Mouse (Mus musculus) adrenal gland, postnatal 4 days (tissue): ENCODE measurements around the gene Fstl5. TPM values are rescaled to one million over a fixed set of nuclear protein-coding genes. Genes with fewer than 3 reads are reported as not detected.

Experiments
- DNase-seq, 2 experiments: peaks; one replicate each; pipeline ENCODE4 v3.0.0; 2021 to 2022; ENCODE audit warnings: low spot score in 2 of 2, mixed read lengths in 2 of 2
- long read RNA-seq, 2 experiments: library from polyadenylated mRNA; stranded (forward); transcript quantifications; one replicate each; pipeline ENCODE4 v2.0.0; 2021
- total RNA-seq, 2 experiments: library from RNA; stranded (reverse); gene quantifications; 2 replicates each; pipeline ENCODE4 v1.2.3; 2021

Fstl5 gene
- 10 to 100 TPM; 10.7 to 11.0 TPM for total RNA-seq
- long read RNA-seq, experiment 1, full-length matches to known transcripts: 2 of 4 reads
- long read RNA-seq, experiment 1, partial matches to known transcripts: 0 of 4 reads
- long read RNA-seq, experiment 1, other reads (novel, unspliced or antisense): 2 of 4 reads
- long read RNA-seq, experiment 2, full-length matches to known transcripts: 6 of 10 reads
- long read RNA-seq, experiment 2, partial matches to known transcripts: 2 of 10 reads
- long read RNA-seq, experiment 2, other reads (novel, unspliced or antisense): 2 of 10 reads

DNA sequence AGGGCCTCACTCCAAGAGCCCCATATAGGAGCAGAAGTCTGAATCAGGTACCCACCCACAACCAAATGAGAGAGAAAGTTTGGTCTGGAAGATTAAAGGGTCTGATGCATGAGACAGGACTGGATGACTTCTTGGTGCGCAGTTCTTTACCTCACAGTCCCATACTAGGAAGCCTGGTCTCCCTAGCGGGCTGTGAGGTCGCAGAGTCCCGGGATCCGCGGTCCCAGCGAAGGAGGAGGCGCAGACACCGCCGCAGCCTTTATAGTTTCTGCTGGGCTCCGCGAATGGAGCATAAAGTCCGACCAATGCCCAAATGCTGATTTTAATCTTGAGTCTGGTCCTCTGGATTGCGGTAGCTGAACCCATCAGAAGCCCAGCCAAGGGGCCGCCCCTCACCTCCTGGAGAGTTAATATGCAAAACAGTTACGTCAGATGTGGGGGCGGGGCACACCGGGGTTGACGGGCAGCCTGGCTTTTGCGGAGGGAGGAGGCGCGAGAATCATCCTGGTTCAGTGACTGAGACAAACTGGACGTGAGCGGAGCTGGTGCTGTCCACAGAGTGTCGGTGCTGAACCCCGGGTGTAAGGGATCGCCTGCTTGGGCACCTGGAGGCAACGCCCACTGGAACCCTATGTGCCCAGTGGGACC lies at the start of gene Fstl5:
TSS of gene Fstl5 (plus strand) at position 211 of the 648 bp plus-strand sequence.
- DNase-seq: peak; percentile 20 to 28

DNA sequence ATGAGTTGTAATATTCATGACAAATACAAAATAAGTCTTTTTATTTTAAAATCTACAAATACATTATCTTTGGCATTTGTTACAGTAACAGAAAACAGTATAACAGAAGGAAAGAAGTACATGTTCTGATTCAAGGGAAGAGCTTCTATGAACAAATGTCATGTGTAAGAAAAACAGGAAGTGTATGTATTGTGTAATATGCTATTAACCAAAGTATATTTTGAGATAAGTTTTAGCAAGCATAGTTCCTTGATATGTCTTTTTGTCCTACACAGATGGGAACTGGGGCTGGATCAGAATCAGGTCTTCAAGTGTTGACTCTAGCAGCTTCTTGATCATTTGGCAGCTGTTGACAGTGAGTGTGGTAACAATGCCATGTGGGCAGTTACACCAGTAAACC lies 48.5 kb upstream of the Fstl5 start:
- no peak for DNase-seq

DNA sequence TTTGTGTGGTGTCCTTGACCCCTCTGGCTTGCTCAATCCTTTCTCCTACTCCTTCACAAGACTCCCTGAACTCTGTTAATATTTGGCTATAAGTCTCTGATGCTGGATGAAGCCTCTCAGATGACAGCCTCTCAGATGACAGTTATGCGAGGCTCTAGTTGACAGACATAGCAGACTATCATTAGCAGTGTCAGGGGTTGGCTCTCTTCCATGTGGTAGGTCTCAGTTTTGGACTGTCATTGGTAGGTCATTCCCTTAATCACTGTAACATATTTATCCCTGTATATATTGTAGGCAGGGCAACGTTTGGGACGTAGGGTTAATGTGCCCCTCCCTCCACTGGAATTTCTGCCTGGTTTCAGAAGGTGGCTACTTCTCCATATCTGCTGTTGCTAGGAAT lies 22.9 kb upstream of the Fstl5 start:
- no peak for DNase-seq

DNA sequence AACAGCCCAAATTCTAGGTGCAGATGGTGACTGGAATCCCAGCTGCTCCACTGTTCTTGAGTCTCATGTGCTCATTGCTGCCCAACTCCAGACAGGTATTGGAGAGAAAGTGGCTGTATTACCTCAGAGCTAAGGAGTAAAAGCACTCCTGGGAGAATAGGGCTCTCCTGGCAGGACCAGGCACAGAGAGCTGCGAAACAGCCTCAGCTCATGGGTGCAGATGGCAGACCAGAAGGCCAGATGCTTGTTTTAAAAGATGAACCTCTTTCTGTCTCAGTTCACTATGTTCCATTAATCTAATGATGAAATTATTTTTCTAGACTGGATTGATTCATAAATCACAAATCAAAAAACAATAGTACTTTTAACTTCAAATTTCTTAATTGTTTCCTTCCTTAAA lies 12.1 kb upstream of the Fstl5 start:
- DNase-seq: no peak

DNA sequence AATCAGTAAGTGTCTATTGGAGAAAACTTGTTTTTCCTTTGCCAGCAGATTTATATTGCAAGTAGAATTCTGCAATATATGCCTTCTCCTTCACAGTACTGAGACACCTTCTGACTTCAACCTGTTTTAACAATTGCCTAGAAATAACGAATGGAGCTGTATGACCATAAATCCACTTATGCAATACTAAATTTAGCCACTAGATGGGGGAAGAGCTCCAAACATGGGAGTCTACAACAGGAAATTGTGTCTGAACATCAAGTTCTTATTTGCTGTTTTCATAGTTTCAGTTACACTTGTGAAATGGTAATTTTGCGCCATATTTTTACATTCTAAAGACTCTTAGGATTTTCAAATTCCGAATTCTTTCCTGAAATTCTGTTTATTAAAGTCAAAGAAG lies 6.2 kb upstream of the Fstl5 start:
- DNase-seq: no peak

DNA sequence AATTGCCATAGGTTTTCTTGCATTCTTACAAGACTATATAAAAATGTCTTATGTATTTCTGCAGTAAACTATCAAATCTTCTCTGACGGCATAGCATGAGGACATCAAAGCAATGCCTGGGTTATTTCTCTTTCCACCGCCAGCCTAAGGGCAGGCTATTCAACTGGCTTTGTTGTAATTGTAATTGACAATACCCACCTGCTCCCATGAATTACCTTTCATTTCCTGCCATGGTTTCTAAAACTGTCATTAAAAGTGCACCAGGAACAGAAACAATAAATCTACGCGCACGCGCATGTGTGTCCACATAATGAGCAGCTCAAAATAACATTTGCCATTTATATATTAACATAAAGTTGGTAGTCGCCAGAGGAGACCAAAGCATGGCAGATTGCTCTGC lies 1.2 kb upstream of the Fstl5 start:
- DNase-seq: no peak

DNA sequence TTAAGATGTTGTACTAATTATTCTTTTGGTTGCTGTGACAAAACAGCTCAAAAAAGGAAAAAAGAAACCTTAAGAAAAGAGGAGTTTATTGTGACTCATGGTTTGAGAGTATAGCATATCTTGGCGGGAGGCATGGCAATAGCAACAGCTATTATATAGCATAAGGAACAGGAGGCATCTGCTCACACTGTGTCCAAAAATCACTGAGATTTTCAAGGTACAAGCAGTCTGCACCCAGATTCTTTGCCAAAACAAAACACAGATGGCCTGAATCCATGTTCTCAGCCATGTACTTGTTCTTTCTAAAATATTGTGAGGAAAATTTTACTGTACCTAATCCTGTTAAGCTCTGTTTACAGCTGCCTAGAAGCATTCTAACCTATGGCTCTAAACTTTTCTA lies 66.4 kb downstream of the Fstl5 start:
- no peak for DNase-seq

DNA sequence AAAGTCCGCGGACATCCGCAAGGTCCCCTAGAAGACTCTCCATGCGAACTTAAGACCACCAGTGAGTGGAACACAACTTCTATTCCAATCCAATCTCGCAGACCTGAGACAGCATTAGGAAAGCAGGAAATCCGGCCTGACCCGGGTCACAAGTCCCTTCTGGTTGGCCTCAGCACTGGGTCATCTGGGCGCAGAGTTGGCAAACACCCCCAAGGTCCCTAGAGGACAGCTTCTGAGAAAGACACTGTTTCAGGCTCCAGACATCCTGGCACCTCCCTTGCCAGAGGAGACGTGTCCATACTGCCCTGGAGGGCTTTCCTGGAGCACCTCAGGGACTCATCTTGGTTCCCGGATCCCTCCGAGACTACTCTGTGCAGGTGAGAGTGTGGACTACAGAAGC lies 73.8 kb downstream of the Fstl5 start:
- no peak for DNase-seq

DNA sequence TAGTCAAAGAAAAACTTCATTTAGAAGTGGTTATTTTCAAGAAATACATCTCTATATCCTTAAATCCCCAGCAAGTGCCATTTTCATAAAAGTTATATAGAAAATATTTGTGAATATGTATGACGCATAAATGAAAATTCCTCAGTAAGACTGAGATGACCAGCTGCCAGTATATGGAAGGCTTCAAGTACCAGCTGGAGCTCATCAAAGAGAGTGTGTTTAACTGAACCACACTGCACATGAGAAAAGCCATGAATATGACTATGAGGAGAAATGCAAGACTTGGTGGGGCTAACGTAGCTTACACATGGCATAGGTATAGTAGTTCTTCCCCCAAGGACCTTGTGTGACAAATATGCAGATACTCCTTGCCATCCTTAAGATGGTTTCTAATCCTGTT lies 164.8 kb downstream of the Fstl5 start:
- no peak for DNase-seq

DNA sequence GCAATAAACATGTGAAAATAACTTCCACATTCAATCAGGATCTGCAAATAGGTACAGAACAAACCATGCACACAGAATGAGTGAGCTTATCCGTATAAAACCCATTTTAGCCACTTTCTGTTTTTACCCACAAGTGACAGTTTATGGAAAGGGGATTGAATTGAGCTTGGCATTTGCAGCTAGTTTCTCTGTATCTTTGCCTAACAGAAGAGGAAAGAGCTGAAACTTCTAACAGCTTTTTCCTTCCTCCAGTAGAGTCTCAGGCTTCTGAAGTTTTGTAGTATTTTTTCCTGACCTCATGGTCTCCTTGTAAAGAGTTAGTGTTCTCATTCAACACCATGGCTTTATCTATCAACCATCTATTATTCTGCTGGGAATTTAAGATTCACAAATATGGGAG lies 177.3 kb downstream of the Fstl5 start:
- DNase-seq: no peak

DNA sequence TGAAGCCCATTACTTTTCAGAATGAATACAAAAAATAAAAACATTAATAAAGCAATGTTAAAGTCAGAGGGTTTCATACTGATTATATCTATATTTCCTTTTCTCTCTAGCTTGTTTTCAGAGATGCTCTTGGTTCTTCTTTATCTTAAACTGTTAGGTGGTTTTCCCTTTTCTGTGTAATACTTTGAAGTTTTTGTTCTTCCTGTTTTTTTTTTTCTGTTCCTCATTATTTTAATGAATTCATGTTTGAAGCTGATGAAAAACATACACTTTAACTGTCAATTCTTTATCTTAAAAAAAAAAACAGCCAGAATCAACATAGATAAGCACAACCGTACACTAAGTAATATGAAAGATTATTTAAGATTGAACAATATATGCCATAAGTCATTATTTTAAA lies 218.9 kb downstream of the Fstl5 start:
- no peak for DNase-seq

DNA sequence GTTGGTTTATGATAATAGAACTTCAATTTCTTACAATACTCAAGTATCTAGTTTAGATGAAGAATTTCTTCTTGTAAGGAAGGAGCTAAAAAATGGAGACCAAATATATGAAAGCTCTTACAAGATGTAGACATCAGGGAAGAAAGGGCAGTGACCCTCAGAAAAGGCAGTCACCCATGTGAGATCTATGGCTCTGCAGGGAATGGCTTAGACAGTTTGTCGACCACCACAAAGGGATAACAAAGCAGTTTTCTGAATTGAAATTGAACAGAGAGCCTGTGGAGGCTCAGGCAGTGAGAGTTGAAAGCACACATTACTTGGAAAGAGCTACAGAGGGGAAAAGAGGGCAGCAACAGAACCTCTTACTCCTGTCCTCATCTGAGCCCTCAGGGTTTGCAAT lies 220.3 kb downstream of the Fstl5 start:
- DNase-seq: no peak

DNA sequence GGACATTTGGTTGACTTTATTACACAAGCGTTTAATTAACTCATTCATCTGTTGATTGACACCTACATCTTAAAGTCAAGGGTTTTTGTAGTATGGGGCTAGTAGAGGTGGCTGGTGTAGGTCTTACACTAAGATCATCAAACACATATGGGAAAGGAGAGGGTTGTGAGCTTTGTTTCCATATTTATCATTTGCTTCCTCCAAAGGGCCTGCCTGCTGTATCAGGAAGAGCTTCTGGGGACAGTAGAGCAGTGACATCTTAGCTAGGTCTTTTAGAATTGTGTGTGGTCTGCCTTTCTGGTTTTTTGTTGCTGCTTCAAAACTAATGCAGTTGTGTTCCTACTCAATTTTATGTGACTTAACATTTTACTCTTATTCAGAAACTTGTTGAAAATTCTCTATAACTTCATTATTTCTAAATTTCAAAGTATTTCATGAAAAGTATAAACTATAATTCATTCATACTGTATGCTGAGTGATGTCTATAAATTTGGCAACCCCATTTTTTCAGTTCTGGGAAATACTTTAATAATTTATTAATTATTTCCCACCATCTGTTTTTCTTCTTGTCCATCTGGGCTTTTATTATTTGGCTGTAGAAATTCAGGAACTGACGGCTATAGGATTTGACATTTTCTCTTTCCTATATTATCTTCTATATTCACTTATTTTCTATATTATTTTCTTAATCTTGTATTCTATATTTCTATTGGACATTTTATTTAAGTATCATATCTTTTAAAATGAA lies 227.1 kb downstream of the Fstl5 start:
- DNase-seq: no peak

DNA sequence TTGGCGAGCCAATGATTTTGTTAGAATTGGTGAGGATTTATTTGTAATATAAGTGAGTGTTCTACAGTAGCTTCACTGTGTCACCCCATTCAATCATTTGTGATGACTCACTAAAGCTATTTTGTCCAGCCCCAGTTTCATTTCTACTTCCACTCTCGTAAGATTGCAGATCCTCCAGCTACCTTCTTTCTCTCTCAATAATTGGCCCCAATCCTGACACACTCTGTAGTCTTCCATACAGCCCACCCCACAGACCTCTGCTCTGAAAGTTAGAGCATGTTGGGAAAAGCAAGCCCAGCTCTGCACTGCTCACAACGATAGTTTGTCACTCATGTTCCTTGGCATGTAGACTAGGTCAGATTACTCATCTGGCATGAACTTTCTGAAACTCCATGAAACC lies 242.9 kb downstream of the Fstl5 start:
- no peak for DNase-seq

DNA sequence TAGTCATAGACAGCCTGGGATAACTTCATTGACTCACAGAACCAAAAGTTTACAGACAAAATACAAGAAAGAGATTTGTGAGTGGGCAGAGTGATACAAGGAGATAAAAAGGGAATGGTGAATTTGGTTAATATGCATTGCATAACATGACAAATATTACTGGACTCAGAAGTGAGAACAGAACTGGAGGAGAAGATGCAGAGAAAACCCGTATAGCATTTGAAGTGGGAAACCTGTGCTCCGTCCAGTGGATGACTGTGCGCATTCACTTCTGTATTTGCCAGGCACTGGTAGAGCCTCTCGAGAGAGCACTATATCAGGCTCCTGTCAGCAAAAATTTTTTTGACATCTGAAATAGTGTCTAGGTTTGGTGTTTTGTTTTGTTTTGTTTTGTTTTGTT lies 245.5 kb downstream of the Fstl5 start:
- DNase-seq: no peak

DNA sequence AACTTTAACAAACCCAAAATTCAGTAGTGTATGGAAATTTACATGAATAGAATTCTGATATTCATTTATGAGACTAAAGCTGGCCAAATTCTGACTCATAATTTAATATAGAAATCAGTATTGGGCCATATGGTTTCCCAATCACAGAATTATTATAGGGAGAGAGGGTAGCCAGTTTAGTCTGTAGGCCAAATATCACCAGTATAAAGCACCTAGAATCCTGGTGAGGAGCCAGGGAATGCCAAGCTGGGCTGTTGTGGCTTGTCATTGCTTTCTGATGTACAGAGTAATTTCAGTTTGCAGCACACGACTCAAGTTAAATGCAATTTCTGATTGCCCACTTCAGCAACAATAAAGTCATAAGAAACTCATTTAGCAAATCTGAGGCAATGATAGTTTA lies 248.4 kb downstream of the Fstl5 start:
- no peak for DNase-seq

DNA sequence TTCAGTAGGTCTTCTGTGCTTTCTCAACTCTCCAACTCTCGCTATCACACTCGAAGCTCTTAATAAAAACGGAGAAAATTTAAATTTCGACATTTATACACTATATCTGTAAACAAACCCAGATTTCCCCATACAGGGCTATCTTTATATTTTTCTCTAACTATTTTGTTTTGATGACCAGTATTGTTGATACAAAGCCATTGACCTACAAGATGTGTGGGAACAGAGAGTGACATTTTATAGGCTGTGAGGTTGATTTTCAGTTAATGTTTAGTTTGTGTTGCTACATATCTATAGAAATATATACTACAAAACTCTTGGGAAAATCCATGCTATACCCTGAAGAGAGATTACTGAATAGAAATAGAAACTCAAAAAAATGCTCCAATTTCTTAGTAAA lies 262.9 kb downstream of the Fstl5 start:
- DNase-seq: no peak

DNA sequence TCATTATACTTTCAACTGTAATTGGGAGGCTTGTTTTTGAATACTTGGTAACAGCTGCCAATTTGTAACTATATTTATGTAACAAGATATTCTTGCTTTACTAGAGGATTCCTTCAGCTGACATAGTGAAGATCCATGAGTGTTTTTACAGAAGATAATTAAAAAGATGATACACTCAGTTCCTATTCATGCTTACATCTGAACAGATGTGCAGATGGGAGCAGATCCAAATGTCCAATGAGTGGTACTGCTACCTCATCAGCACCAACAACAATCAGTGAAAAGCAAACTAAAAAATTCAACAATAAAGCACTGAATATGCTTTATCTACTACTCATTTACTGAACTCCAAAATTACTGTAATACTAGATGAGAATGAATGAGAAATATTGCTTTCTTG lies 292.9 kb downstream of the Fstl5 start:
- DNase-seq: no peak

DNA sequence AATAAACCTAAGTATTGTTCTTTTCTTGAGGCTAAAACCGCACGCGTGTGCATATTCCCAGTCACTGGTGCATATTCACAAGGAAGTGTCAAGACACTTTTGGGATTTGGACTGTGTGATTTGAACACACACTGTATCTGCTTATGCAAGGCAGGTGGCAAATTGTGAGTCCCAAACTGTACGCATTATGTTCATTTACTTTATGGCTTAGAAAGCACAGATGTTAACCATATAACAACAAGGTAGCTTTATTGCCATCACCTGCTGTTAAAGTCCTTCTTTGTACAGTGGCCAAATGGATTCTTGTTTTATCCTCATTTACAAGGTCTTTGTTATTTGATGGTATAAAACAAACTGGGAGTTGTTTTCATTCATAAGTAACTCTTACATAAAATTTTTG lies 295.8 kb downstream of the Fstl5 start:
- no peak for DNase-seq

DNA sequence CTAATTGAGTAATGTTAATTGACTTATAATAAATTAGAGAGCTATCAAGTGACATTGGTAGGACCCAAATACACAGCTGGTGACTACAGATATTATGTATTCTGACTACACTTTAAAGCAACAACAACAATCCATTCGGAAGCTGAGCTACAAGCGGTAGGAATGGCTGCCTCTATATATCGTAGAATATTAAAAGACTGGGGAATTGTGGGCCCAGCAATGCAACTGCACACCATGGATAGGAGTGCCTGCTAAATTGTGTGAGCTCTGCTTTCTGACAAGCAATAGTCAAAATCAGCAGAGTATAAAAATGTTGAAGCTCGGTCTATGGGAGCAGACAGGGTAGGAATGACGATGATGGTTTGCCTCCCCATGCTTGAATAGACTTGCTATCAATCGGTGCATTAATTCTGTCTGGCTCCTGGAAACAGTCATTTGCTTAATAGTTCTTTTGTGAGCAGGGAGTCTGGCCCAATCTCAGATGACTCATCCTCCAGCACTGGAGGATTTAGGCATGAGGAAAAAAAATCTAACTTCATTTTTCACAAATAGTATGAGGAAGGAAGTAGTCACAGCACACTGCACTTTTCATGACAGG lies 354.8 kb downstream of the Fstl5 start:
- DNase-seq: no peak

DNA sequence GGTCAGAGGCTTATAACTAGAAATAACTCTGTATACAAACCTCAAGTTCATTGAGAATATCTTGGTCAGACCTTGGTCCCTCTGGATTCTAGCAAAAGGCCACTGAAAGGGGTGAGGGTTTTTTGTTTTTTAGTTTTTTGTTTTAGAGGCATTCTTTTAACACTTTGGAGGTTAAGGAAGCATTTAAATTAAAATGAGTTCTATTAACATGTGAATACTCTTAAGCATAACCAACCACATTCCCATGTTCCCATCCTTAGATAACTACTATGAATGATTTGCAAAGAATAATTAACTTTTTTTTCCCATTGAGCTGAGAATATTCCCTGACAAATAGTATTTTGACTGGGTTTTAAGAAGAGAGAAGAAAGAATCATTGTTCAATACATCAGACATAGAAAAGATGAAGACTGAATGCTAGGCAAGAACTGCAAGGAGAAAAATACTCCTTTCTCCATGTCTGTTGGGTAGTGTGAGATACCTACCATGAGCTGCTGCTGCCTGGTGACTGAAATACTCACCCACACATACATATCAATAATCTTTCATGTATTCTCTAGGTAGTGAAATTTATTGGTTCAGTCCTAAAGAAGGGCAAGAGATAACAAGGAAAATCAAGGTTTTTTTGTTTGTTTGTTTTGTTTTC lies 393.3 kb downstream of the Fstl5 start:
- no peak for DNase-seq

DNA sequence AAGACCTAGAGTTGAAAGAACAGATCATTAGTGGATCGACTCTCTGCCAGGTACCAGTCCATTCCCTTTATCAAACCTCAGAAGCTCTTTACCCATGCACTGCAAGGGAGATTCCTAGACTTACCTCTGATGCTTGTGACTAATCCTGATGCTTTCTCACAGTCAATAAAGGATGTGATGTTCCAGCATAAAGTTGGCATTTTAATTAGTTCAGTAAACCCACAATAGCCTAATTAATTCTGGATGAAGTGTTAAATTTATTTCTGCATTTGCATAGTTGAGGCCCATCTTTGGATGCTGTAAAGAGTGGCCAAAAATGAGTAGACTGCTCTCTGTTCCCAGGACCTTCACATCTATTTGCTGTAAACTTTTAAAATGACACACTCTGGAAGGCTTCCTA lies 394.1 kb downstream of the Fstl5 start:
- DNase-seq: no peak
